Mouse (Mus musculus) cerebellum, adult 2 months (tissue): ENCODE measurements around the gene Rsl24d1.

Experiments
- CTCF ChIP-seq: fragments of 200-500 bp; IDR thresholded peaks from 2 replicates; pipeline ENCODE4 v1.5.1; 2011; ENCODE audit warnings: low read depth, mild to moderate bottlenecking, control low read depth, low read length, moderate library complexity, borderline replicate concordance; ENCODE audit not compliant: insufficient read depth
- POLR2A ChIP-seq: fragments of 200-500 bp; IDR thresholded peaks from 2 replicates; pipeline ENCODE4 v1.6.1; 2011; ENCODE audit warnings: low read length, control low read depth, borderline replicate concordance; ENCODE audit not compliant: insufficient read depth

DNA sequence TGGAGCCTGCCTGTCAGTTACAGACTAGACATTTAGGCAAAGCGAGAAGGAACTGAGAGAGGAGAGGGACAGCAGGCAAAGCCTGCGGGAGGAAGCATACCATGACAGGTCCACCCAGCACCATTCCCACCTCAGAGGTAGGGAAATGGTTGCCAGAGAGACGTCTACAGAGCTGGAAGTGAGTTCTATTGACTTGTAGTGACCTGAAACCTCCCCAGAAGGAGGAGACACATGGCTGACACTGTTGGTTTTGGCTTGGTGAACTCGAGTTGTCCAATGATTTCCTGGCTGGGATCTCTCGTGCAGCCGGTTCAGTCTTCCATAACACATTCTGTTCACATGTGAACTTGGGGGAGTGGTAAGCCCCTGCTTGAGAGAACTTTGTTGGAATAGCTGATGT lies 29.3 kb upstream of the Rsl24d1 start:
- TF ChIP-seq CTCF (no peak), POLR2A (no peak)
